Mouse (Mus musculus) liver, postnatal 0 days (tissue): ENCODE data around the gene Fam184b. TPM values are rescaled to one million over a fixed set of nuclear protein-coding genes. Genes with fewer than 3 reads are reported as not detected.

Experiments used
- ATAC-seq: fragments of 200-750 bp; cut with Nextera tagmentation; 2 replicates; pipeline ENCODE4 v1.8.0; 2017; ENCODE audit warnings: mild to moderate bottlenecking, moderate library complexity
- DNase-seq: peaks from one replicate; pipeline ENCODE4 v3.0.0-alpha.2; 2016
- H3K27ac ChIP-seq: fragments of 300-500 bp; sonication (generic); 2 replicates; pipeline ENCODE4 v1.5.1; 2014; ENCODE audit warnings: antibody characterized with exemption, moderate library complexity, mild to moderate bottlenecking, low read depth
- H3K27me3 ChIP-seq: fragments of 300-500 bp; sonication (generic); 2 replicates; pipeline ENCODE4 v1.6.1; 2014; ENCODE audit warnings: low read length, control low read depth, mixed read lengths; ENCODE audit not compliant: insufficient read depth
- H3K36me3 ChIP-seq: fragments of 300-500 bp; sonication (generic); replicated peaks from 2 replicates; pipeline ENCODE4 v1.6.1; 2014; ENCODE audit warnings: mild to moderate bottlenecking, control low read depth, low read length, moderate library complexity, mixed read lengths; ENCODE audit not compliant: insufficient read depth
- H3K4me1 ChIP-seq: fragments of 300-500 bp; sonication (generic); 2 replicates; pipeline ENCODE4 v1.6.1; 2014; ENCODE audit warnings: antibody characterized with exemption, mild to moderate bottlenecking, control low read depth; ENCODE audit not compliant: insufficient read depth
- H3K4me2 ChIP-seq: fragments of 300-500 bp; sonication (generic); 2 replicates; pipeline ENCODE4 v1.6.1; 2014; ENCODE audit warnings: low read depth, mild to moderate bottlenecking, low read length, moderate library complexity, mixed read lengths
- H3K4me3 ChIP-seq: fragments of 300-500 bp; sonication (generic); 2 replicates; pipeline ENCODE4 v1.5.1; 2014; ENCODE audit warnings: low read depth, low read length
- H3K9ac ChIP-seq: fragments of 300-500 bp; sonication (generic); replicated peaks from 2 replicates; pipeline ENCODE4 v1.6.1; 2014; ENCODE audit warnings: mild to moderate bottlenecking, moderate library complexity
- H3K9me3 ChIP-seq: fragments of 300-500 bp; sonication (generic); 2 replicates; pipeline ENCODE4 v1.6.1; 2016; ENCODE audit warnings: mild to moderate bottlenecking, control low read depth, low read length, mixed read lengths
- CTCF ChIP-seq: sonication (generic); IDR thresholded peaks from 2 replicates; pipeline ENCODE4 v1.5.1; 2016; ENCODE audit warnings: antibody characterized with exemption, low read depth
- EP300 ChIP-seq: IDR thresholded peaks from 2 replicates; pipeline ENCODE4 v1.6.1; 2016; ENCODE audit warnings: antibody characterized with exemption, low read depth, mild to moderate bottlenecking
- WGBS: fragments of 180-500 bp; shearing (Covaris S2); extraction: QIAGEN DNeasy Blood & Tissue Kit; methylation state at CpG from one replicate; pipeline ENCODE4 v1.1.7; 2014; ENCODE audit not compliant: insufficient replicate concordance; 5-methylcytosine and 5-hydroxymethylcytosine counted together
- polyA plus RNA-seq: library from polyadenylated mRNA; unstranded; fragments of >200 nt; fragmentation: Nextera tagmentation; extraction: Ambion mirVana; gene quantifications from 2 replicates; pipeline ENCODE4 v1.2.1, GENCODE M21; 2015

The Fam184b gene
- 0.06 and 0.07 TPM in 2 replicates for polyA plus RNA-seq

DNA sequence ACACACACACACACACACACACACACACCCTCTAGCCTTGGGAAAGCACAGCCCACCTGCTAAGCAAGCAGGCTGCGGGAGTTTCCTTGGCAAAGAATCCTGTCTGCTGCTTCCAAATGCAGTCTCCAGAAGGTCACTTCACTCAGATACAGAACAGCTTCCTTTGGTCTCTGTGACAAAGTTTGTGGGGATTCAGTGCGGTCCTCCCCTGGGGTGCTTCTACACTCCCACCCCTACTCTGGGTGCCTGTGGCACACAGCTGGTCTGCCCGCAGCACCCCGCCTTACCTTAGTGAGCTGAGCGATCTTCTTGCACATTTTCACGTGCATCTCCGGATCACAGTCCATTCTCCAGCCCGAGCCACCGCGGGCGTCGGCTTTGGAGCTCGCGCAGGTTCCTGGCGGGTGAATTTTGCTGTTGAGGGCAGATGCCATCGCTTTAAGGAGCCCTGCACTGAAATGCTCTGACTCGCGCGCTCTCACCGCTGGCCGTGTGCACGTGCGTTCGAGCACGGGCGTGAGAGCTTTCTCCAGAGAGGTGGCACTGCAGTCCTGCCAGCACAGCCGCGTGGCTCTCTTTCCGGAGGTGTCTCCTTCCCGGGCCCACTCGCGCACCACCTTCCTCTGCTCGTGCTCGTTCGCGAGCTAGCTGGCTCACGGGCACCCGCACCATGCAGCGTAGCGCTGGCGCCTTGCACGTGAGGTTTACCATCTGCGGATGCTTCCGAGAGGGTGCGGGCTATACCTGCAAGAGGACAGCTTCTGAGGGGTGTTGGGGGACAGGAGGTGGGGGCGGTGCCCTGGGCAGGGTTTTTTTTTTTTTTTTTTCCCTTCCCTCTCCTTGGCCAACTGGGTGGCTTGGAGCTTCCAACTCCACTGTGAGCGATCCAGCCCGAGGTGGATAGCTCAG lies at the start of gene Fam184b:
Gene Fam184b (minus strand): TSS at position 809 of the 909 bp plus-strand sequence.
- Histone ChIP-seq H3K27ac (no peak within 1 kb of the TSS), H3K4me2 (peak within 1 kb of the TSS; percentile 82), H3K27me3 (peaks cover 22% of the 10 kb centered on the region; the same call in 1 of the 2 replicates), H3K4me3 (peak within 1 kb of the TSS; percentile 48), H3K9me3 (no peaks in the 10 kb centered on the region), H3K4me1 (peaks cover 7% of the 10 kb centered on the region; the same call in 1 of the 2 replicates), H3K36me3 (no peaks in the 10 kb centered on the region), H3K9ac (no peak within 1 kb of the TSS; the same call in 1 of the 2 replicates)
- DNase-seq, result peak; percentile 25
- WGBS, result 2% methylated on average over 48 of the region's 48 CpGs
- no peak for TF ChIP-seq EP300
- no peak for TF ChIP-seq CTCF
- no peak for ATAC-seq

DNA sequence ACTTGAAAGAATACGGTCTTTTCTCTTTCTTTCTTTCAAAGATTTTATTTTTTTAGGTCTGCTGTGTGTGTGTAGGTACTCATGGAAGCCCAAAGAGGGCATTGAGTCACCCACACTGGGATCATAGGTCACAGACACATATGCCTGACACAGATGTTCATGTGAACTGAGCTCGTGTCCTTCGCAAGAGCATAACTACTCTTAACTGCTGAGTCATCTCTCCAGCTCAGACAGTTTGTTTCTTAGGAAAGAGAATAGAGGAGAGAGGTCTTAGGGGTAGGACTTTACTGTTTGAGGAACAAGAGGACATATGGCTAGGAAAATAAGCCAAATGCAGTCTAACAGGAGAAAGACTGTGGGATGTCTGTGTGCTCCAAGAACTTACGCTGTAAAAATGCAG lies 49.7 kb upstream of the Fam184b start:
- Histone ChIP-seq H3K4me2 (no peak overlapping the region), H3K9me3 (no peaks in the 10 kb centered on the region), H3K4me3 (no peak overlapping the region), H3K9ac (no peak overlapping the region), H3K36me3 (peaks cover 14% of the 10 kb centered on the region; the same call in 1 of the 2 replicates), H3K27ac (no peak overlapping the region), H3K4me1 (no peaks in the 10 kb centered on the region), H3K27me3 (no peaks in the 10 kb centered on the region)
- TF ChIP-seq EP300, result no peak
- WGBS, result 72% methylated on average over 4 of the region's 4 CpGs
- DNase-seq (no peak), ATAC-seq (no peak)

DNA sequence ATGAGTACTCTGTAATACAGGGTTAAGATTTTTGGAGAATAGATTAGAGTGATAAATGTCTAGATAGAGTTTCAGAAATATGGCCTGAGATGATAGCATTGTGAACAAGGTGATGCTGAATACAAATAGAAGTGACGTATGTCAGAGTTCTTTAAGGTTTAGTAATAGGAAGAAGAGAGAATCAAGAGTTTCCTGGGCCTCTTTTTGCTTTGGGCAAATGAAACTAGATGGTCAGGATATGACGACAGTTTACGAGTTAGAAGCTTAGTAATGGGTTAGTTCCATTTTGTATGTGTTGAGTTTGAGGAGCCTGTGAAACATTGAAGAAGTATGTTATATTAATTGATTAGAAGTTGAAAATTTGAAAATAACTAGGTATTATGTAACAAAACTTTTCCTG lies 46.8 kb upstream of the Fam184b start:
- TF ChIP-seq CTCF (no peak), EP300 (no peak)
- Histone ChIP-seq H3K36me3 (peaks cover 17% of the 10 kb centered on the region; the same call in 1 of the 2 replicates), H3K4me1 (no peaks in the 10 kb centered on the region), H3K27me3 (no peaks in the 10 kb centered on the region), H3K4me2 (no peak overlapping the region), H3K9ac (no peak overlapping the region), H3K27ac (no peak overlapping the region), H3K9me3 (no peaks in the 10 kb centered on the region), H3K4me3 (no peak overlapping the region)
- ATAC-seq, result no peak
- no peak for DNase-seq
- WGBS, result 84% methylated on average over 3 of the region's 3 CpGs

DNA sequence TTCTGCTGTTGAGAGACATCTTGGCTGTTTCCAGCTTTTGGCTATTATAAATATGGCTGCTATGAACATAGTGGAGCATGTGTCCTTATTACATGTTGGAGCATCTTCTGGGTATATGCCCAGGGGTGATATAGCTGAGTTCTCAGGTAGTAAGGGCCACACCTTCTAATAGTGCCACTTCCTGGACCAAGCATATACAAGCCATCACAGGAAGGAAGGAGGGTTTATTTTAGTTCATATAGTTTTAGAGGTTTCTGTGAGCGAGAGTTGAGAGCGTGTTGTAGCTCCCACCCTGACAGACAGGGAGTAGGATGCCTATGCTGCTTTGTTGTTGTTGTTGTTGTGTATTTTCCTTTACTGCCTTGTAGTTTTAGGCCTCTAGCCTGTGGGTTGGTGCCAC lies 45.8 kb upstream of the Fam184b start:
- Histone ChIP-seq H3K27ac (no peak overlapping the region), H3K4me3 (no peak overlapping the region), H3K9me3 (no peaks in the 10 kb centered on the region), H3K9ac (no peak overlapping the region), H3K27me3 (no peaks in the 10 kb centered on the region), H3K36me3 (peaks cover 23% of the 10 kb centered on the region; the same call in 1 of the 2 replicates), H3K4me1 (no peaks in the 10 kb centered on the region), H3K4me2 (no peak overlapping the region)
- DNase-seq (no peak), ATAC-seq (no peak)
- 98% methylated on average over 2 of the region's 2 CpGs for WGBS
- TF ChIP-seq EP300 (no peak), CTCF (no peak)

DNA sequence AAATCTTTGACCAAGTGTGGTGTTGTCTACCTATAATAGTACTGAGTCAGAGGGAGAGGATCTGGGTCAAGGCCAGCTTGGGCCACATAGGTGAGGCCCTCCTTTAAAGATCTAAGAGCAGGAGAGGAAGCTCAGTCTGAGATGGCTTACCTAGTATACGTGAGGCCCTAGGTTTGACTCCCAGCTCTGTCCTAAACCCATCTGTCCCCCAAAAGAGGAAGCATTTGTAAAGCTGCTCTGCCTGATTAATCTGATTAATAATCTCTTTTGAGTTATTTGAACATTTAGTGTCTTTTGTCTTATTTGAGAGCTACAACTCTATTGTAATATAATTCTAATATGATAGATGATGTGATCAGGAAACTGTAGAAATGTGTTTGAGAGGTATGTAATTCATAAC lies 44.0 kb upstream of the Fam184b start:
- DNase-seq (no peak), ATAC-seq (no peak)
- Histone ChIP-seq H3K36me3 (peaks cover 21% of the 10 kb centered on the region; the same call in 1 of the 2 replicates), H3K27ac (no peak overlapping the region), H3K9ac (no peak overlapping the region), H3K9me3 (no peaks in the 10 kb centered on the region), H3K27me3 (no peaks in the 10 kb centered on the region), H3K4me2 (no peak overlapping the region), H3K4me3 (no peak overlapping the region), H3K4me1 (no peaks in the 10 kb centered on the region)
- 74% methylated on average over 1 of the region's 1 CpGs for WGBS
- TF ChIP-seq CTCF (no peak), EP300 (no peak)

DNA sequence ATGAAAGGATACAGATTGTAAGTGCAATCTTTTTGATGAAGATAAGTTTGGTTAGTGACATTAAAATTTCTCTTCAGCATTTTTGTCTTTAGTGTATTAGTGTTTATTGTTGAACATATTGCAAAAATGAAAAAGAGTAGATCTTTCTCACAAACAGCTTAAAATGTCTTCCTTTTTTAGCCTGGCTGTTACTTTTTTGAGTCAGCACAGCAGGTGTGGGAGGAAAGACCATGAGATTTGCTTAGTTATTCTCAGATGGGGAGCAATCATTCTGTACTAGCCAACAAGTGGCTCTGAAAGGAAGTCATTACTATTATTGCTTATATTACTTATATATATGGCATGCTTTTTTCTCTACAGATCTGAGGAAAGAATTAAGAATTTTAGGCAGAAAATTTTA lies 40.5 kb upstream of the Fam184b start:
- H3K9ac ChIP-seq, result no peak overlapping the region
- no peaks in the 10 kb centered on the region for H3K27me3 ChIP-seq
- no peaks in the 10 kb centered on the region for H3K4me1 ChIP-seq
- peaks cover 37% of the 10 kb centered on the region for H3K36me3 ChIP-seq
- TF ChIP-seq EP300, result no peak
- no peak for TF ChIP-seq CTCF
- DNase-seq (no peak), ATAC-seq (no peak)
- H3K4me3 ChIP-seq, result no peak overlapping the region
- no peak overlapping the region for H3K4me2 ChIP-seq
- H3K9me3 ChIP-seq, result no peaks in the 10 kb centered on the region
- H3K27ac ChIP-seq, result no peak overlapping the region
